Mouse (Mus musculus) leukemia stem cell, adult 10-12 weeks (primary cell): Measurements from ENCODE around the gene Gm20441. TPM values are rescaled to one million over a fixed set of nuclear protein-coding genes. Genes with fewer than 3 reads are reported as not detected.

Experiments used
- polyA plus RNA-seq: library from polyadenylated mRNA; stranded (reverse); fragments of >175 nt; gene quantifications from 2 replicates; pipeline ENCODE4 v1.2.3, GENCODE M21; 2012; ENCODE audit warnings: low replicate concordance

Gene Gm20441
- not detected in 2 replicates for polyA plus RNA-seq

DNA sequence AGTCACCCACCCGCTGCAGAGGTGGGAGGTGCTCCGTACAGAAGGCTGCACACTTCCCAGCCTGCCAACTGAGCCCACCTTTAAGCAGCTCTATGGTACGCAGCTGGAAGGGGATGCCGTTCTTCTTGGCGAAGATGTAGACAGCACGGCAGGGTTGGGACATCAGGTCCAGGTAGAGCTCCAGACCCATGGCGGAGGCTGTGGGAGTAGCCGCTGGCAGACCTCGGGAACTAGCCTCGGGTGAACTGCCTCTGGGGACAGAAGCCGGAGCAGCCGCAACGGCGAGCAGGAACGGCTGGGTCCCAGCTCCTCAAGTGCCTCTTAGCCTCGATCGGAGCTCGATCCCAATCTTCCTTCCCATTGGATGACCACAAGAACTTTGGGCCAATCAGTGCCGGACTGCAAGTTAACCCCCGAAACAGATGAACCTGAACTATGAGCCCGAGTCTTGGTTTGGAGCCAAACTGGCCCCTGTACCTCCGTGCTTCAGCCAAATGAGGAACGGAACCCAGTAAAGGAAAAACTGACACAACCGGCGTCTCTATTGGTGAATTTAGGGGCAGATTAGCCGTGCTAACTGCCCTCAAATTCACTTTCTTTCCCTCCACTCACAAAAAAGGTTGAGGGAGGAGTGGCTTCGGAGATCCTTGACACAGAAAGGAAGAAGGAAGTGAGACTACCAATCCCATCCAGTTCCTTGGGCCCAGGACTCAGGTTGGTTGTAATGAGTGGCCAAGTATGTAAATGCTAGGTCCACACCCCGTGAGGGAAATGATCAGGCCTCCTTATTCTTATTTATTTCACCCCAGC lies at the start of gene Gm20441, which contains the start of gene Gstt3:
Gm20441 (minus strand) TSS at position 186 of the 810 bp plus-strand sequence.
Gstt3 (minus strand) TSS at position 646 of the 810 bp plus-strand sequence.

DNA sequence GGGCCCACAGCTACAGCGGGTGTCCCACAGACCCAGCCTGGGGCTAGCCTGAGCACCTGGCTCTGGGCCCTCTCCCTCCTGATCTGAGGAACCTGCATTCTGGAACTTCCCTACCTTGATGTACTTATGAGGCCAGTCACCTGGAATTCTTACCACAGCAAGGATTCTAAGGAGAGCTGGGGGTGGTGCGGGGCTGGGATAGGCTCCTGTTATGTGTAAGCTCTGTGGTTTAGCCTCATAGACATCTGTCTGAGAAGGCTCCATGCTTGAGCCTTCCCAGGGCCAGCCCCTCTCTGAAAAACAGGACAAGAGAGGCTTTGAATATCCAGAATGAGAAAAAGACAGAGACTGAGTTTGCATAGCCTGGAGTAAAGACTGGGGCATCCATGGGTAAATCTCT lies 41.7 kb upstream of the Gm20441 start, which contains the start of gene Gstt4:
Gstt4 (minus strand) TSS at position 101 of the 400 bp plus-strand sequence.

GRCm38 (mm10) chr10:75798176-75798696 lies 17.5 kb upstream of the Gm20441 start, which contains the start of gene Gstt1:
TSS of gene Gstt1 (minus strand) at chr10:75798584.

GRCm38 (mm10) chr10:75772795-75773664 lies 7.7 kb downstream of the Gm20441 start, which contains the start of gene Ddt:
TSS of gene Ddt (minus strand) at chr10:75773414.

DNA sequence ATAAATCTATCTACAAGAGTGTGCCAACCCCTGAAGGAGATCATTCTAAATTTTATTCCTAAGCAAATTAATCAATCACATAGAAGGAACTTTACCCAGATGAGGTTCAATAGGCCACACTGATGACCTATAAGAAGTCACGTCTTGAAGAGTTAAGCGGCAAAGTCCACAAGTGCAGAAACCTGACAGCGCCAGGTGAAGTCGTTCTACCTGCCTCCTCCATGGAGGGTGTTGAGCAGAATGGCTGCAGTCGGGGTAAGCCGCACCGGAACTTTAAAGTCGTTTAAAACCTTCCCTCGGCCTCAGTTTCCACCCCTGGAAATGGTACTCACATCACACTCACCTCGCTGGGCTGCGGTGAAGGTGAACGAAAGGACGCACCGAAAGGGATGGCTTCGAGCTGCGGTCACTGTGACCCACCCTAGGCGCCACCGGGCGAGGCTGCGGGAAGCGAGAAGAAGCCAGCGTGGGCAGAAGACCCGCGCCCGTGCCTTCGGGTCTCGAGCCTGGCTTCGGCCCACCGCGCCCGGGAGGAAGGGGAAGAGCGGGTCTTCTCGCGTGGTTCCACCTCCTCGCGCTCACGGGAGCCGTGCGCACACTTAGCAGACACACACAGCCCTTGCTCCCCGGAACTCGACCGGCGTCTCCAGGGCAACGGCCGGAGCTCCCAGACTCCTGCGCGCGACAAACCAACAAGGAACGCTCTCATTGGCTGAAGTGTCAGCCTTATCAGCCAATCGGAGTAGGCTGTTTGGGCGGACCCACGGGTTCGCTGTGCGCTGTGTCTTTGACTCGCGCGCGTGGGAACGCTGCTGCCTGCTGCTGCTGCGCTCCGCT lies 16.9 kb downstream of the Gm20441 start, which contains the start of gene Cabin1:
Cabin1 (minus strand) TSS at position 660 of the 837 bp plus-strand sequence.

Other genes with a start within 250 kb of the Gm20441 start
- 0.03 and 0.17 TPM in 2 replicates for gene Lrrc75b, start 220.6 kb downstream of the Gm20441 start, polyA plus RNA-seq
- 0.38 and 0.40 TPM in 2 replicates for gene Ggt1, start 219.3 kb downstream of the Gm20441 start, polyA plus RNA-seq
- 2.8 and 5.4 TPM in 2 replicates for gene Ggt5, start 191.6 kb downstream of the Gm20441 start, polyA plus RNA-seq
- 1.5 and 3.0 TPM in 2 replicates for gene Susd2, start 136.9 kb downstream of the Gm20441 start, polyA plus RNA-seq
- 92.4 and 95.9 TPM in 2 replicates for gene Cabin1, start 16.6 kb downstream of the Gm20441 start, polyA plus RNA-seq
- 6.1 and 31.5 TPM in 2 replicates for gene Ddt, start 7.5 kb downstream of the Gm20441 start, polyA plus RNA-seq
- gene Gstt3, start 460 bp upstream of the Gm20441 start, polyA plus RNA-seq, result 0.27 and 0.55 TPM in 2 replicates
- 0.18 and 1.6 TPM in 2 replicates for gene Gstt1, start 17.6 kb upstream of the Gm20441 start, polyA plus RNA-seq
- not detected in 2 replicates for gene Gstt4, start 41.6 kb upstream of the Gm20441 start, polyA plus RNA-seq
- 3.1 and 4.5 TPM in 2 replicates for gene Gstt2, start 56.5 kb upstream of the Gm20441 start, polyA plus RNA-seq
- gene Mif, start 79.3 kb upstream of the Gm20441 start, polyA plus RNA-seq, result 481 and 626 TPM in 2 replicates
- gene Derl3, start 112.5 kb upstream of the Gm20441 start, polyA plus RNA-seq, result 98.4 and 350 TPM in 2 replicates
- gene Smarcb1, start 140.7 kb upstream of the Gm20441 start, polyA plus RNA-seq, result 301 and 413 TPM in 2 replicates
- 474 and 1,050 TPM in 2 replicates for gene Chchd10, start 152.2 kb upstream of the Gm20441 start, polyA plus RNA-seq
- 0.56 and 0.94 TPM in 2 replicates for gene Mmp11, start 155.5 kb upstream of the Gm20441 start, polyA plus RNA-seq
- 2.3 and 3.0 TPM in 2 replicates for gene Gm867, start 159.7 kb upstream of the Gm20441 start, polyA plus RNA-seq
- gene Vpreb3, start 162.1 kb upstream of the Gm20441 start, polyA plus RNA-seq, result 1.2 and 1.8 TPM in 2 replicates
- not detected in 2 replicates for gene Gm5134, start 173.6 kb upstream of the Gm20441 start, polyA plus RNA-seq